Mouse (Mus musculus) small intestine, adult 2 months (tissue): ENCODE data around the gene Susd3.

Experiments
- CTCF ChIP-seq: fragments of 200-500 bp; IDR thresholded peaks from 2 replicates; pipeline ENCODE4 v1.5.1; 2012; ENCODE audit warnings: low read depth, mild to moderate bottlenecking, control low read depth, inconsistent platforms, low read length, moderate library complexity, mixed read lengths; ENCODE audit not compliant: insufficient replicate concordance, insufficient read length; ENCODE audit errors: extremely low read depth
- POLR2A ChIP-seq: fragments of 200-500 bp; IDR thresholded peaks from 2 replicates; pipeline ENCODE4 v1.6.1; 2012; ENCODE audit warnings: low read depth, mild to moderate bottlenecking, control low read depth, inconsistent platforms, low read length, moderate library complexity

GRCm38 (mm10) chr13:49245251-49245650 lies 3.3 kb downstream of the Susd3 start:
- TF ChIP-seq POLR2A (no peak), CTCF (no peak)
